Mouse (Mus musculus) heart, postnatal 0 days (tissue): ENCODE data around the gene Pitx2. TPM values are rescaled to one million over a fixed set of nuclear protein-coding genes. Genes with fewer than 3 reads are reported as not detected.

Experiments
- ATAC-seq: fragments of 200-750 bp; cut with Nextera tagmentation; 2 replicates; pipeline ENCODE4 v1.8.0; 2017; ENCODE audit warnings: low read depth, moderate number of reproducible peaks, moderate library complexity; ENCODE audit not compliant: insufficient read depth
- DNase-seq: peaks from one replicate; pipeline ENCODE4 v3.0.0-alpha.2; 2016; ENCODE audit warnings: low spot score
- H3K27ac ChIP-seq: fragments of 300-500 bp; sonication (generic); 2 replicates; pipeline ENCODE4 v1.5.1; 2014; ENCODE audit warnings: low read depth, mild to moderate bottlenecking
- H3K27me3 ChIP-seq: fragments of 300-500 bp; sonication (generic); 2 replicates; pipeline ENCODE4 v1.6.1; 2014; ENCODE audit warnings: low read length, mixed read lengths; ENCODE audit not compliant: control insufficient read depth, insufficient read depth
- H3K36me3 ChIP-seq: fragments of 300-500 bp; sonication (generic); replicated peaks from 2 replicates; pipeline ENCODE4 v1.6.1; 2014; ENCODE audit warnings: low read length, mixed read lengths; ENCODE audit not compliant: control insufficient read depth, insufficient read depth
- H3K4me1 ChIP-seq: fragments of 300-500 bp; sonication (generic); 2 replicates; pipeline ENCODE4 v1.6.1; 2014; ENCODE audit warnings: antibody characterized with exemption; ENCODE audit not compliant: control insufficient read depth, insufficient read depth
- H3K4me2 ChIP-seq: fragments of 300-500 bp; sonication (generic); 2 replicates; pipeline ENCODE4 v1.6.1; 2014; ENCODE audit warnings: low read depth, mild to moderate bottlenecking, low read length, moderate library complexity
- H3K4me3 ChIP-seq: fragments of 300-500 bp; sonication (generic); 2 replicates; pipeline ENCODE4 v1.5.1; 2014; ENCODE audit warnings: low read depth, low read length
- H3K9ac ChIP-seq: fragments of 300-500 bp; sonication (generic); replicated peaks from 2 replicates; pipeline ENCODE4 v1.6.1; 2014; ENCODE audit warnings: low read depth, low read length, mixed read lengths
- H3K9me3 ChIP-seq: fragments of 300-500 bp; sonication (generic); replicated peaks from 2 replicates; pipeline ENCODE4 v1.6.1; 2016; ENCODE audit warnings: low read length; ENCODE audit not compliant: control insufficient read depth
- CTCF ChIP-seq: IDR thresholded peaks from 2 replicates; pipeline ENCODE4 v1.5.1; 2016; ENCODE audit warnings: antibody characterized with exemption, control low read depth, low read depth
- EP300 ChIP-seq: IDR thresholded peaks from 2 replicates; pipeline ENCODE4 v1.6.1; 2016; ENCODE audit warnings: antibody characterized with exemption, low read depth
- WGBS: fragments of 180-500 bp; shearing (Covaris S2); extraction: QIAGEN DNeasy Blood & Tissue Kit; methylation state at CpG from one replicate; pipeline ENCODE4 v1.1.7; 2014; 5-methylcytosine and 5-hydroxymethylcytosine counted together
- polyA plus RNA-seq: library from polyadenylated mRNA; unstranded; fragments of >200 nt; fragmentation: Nextera tagmentation; extraction: Ambion mirVana; gene quantifications from 2 replicates; pipeline ENCODE4 v1.2.1, GENCODE M21; 2015
- total RNA-seq: library from RNA; depleted of rRNA; stranded (reverse); fragments of >200 nt; gene quantifications from 2 replicates; pipeline ENCODE4 v1.2.3, GENCODE M21; 2014; ENCODE audit warnings: low replicate concordance

The Pitx2 gene
- total and polyA plus RNA-seq, 2 experiments from 2014 or later, result 3.9 to 13.0 TPM

- Histone ChIP-seq H3K27me3 (no peaks in the 10 kb centered on the region), H3K4me1 (no peaks in the 10 kb centered on the region), H3K9ac (no peak overlapping the region), H3K36me3 (no peaks in the 10 kb centered on the region), H3K9me3 (no peaks in the 10 kb centered on the region), H3K27ac (no peak overlapping the region), H3K4me2 (no peak overlapping the region), H3K4me3 (no peak overlapping the region)
- TF ChIP-seq CTCF (no peak), EP300 (no peak)
- 65% methylated on average over 1 of the region's 1 CpGs for WGBS
- no peak for DNase-seq
- ATAC-seq, result no peak
Observed at GRCm38 (mm10) chr3:129238010-129238409, 38.3 kb downstream of the Pitx2 start.

GRCm38 (mm10) chr3:129238664-129239258 is 39.1 kb downstream of the Pitx2 start:
- no peak overlapping the region for H3K4me2 ChIP-seq
- no peak for ATAC-seq

DNA sequence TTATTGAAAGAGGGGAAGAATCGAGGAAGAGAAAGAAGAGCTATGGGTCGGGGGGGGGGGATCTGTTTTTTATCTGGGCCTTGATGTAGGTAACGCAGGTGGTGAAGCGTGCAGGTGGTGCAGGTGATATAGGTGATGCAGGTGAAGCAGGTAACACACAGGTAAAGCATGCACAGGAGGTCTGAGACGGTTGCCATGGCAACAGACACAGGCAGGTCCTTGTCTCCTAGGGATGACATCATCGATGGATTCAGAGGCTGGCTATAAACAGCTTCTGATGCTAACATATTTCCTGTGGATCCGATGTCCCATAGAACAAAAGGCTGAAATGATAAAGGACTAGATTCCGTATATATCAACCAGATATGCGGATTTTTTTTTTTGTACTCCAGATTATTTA is 51.3 kb downstream of the Pitx2 start:
- H3K4me1 ChIP-seq, result no peaks in the 10 kb centered on the region
- 72% methylated on average over 9 of the region's 9 CpGs for WGBS
- H3K4me3 ChIP-seq, result no peak overlapping the region
- H3K36me3 ChIP-seq, result no peaks in the 10 kb centered on the region
- no peak overlapping the region for H3K4me2 ChIP-seq
- no peak overlapping the region for H3K9ac ChIP-seq
- DNase-seq (no peak), ATAC-seq (no peak)
- no peaks in the 10 kb centered on the region for H3K9me3 ChIP-seq
- TF ChIP-seq CTCF (no peak), EP300 (no peak)
- no peak overlapping the region for H3K27ac ChIP-seq
- H3K27me3 ChIP-seq, result no peaks in the 10 kb centered on the region

More at GRCm38 (mm10) chr3:129238664-129239258, 39.1 kb downstream of the Pitx2 start:
- TF ChIP-seq EP300, result no peak
- no peak for TF ChIP-seq CTCF
- no peaks in the 10 kb centered on the region for H3K27me3 ChIP-seq
- H3K4me1 ChIP-seq, result no peaks in the 10 kb centered on the region
- no peak overlapping the region for H3K4me3 ChIP-seq
- no peak overlapping the region for H3K9ac ChIP-seq
- no peak overlapping the region for H3K27ac ChIP-seq
- H3K36me3 ChIP-seq, result no peaks in the 10 kb centered on the region
- 50% methylated on average over 13 of the region's 13 CpGs for WGBS
- H3K9me3 ChIP-seq, result no peaks in the 10 kb centered on the region
- DNase-seq, result no peak

DNA sequence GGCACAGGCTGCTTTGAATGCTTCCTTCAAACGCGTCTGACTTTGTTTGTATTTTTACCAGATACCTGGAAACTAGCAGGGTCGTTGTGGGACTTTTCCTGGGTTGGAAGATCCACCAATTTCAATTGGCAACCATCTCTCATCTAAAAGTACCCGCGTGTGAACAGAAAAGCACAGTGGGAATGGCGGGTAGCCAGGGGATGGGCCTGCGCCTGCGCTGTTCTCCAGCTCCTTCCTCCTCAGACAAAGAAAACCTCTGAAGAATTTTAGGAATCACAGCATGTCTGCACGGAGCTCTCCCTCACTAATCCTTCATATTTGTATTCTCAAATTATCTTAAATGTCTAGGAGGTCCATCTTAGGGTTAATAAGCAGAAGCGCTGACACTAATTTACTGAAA is 54.6 kb downstream of the Pitx2 start:
- H3K27me3 ChIP-seq, result no peaks in the 10 kb centered on the region
- TF ChIP-seq CTCF, result no peak
- TF ChIP-seq EP300, result no peak
- H3K36me3 ChIP-seq, result no peaks in the 10 kb centered on the region
- ATAC-seq, result no peak
- H3K9ac ChIP-seq, result no peak overlapping the region
- DNase-seq, result no peak
- H3K4me3 ChIP-seq, result no peak overlapping the region
- no peaks in the 10 kb centered on the region for H3K9me3 ChIP-seq
- no peak overlapping the region for H3K27ac ChIP-seq
- no peaks in the 10 kb centered on the region for H3K4me1 ChIP-seq
- 49% methylated on average over 10 of the region's 10 CpGs for WGBS
- H3K4me2 ChIP-seq, result no peak overlapping the region

DNA sequence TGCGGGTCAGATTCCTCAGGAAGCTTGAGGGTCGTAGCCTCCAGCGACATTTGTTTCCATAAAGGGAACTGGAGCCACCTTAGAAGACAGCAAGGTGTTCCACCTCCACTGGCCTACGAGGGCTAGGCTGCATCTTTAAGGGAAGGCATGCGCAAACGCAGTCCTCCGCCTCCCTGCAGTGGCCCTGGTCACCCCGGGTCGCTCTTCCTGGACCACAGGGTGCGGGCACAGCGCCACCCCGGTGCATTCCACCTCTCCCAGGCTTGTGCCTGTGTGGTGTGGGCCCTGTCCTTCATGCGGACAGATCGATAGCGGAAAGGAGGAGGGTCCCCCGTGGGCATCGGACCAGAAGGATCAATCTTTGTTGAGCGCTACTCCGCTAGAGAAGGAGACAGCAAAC is 56.6 kb downstream of the Pitx2 start:
- no peak overlapping the region for H3K27ac ChIP-seq
- ATAC-seq, result peak; percentile 47; the same call in 1 of the 2 replicates
- peak; percentile 17 for DNase-seq

GRCm38 (mm10) chr3:129256766-129257165 is 57.1 kb downstream of the Pitx2 start:
- no peaks in the 10 kb centered on the region for H3K9me3 ChIP-seq
- H3K9ac ChIP-seq, result no peak overlapping the region
- TF ChIP-seq CTCF (peak; percentile 54), EP300 (no peak)
- peak overlapping the region; percentile 30 for H3K4me2 ChIP-seq
- H3K4me3 ChIP-seq, result peak overlapping the region; percentile 10; the same call in 1 of the 2 replicates
- no peaks in the 10 kb centered on the region for H3K27me3 ChIP-seq
- WGBS, result 58% methylated on average over 8 of the region's 8 CpGs
- H3K27ac ChIP-seq, result no peak overlapping the region
- H3K36me3 ChIP-seq, result no peaks in the 10 kb centered on the region
- no peaks in the 10 kb centered on the region for H3K4me1 ChIP-seq
- ATAC-seq, result peak; percentile 55; the same call in 1 of the 2 replicates
- DNase-seq, result peak; percentile 64

More for the DNA sequence above, 56.6 kb downstream of the Pitx2 start:
- H3K4me2 ChIP-seq, result peak overlapping the region; percentile 30
- H3K4me3 ChIP-seq, result peak overlapping the region; percentile 10; the same call in 1 of the 2 replicates
- no peak overlapping the region for H3K9ac ChIP-seq
- H3K36me3 ChIP-seq, result no peaks in the 10 kb centered on the region
- WGBS, result 44% methylated on average over 19 of the region's 19 CpGs
- H3K9me3 ChIP-seq, result no peaks in the 10 kb centered on the region
- H3K27me3 ChIP-seq, result no peaks in the 10 kb centered on the region
- H3K4me1 ChIP-seq, result no peaks in the 10 kb centered on the region
- TF ChIP-seq EP300, result no peak
- TF ChIP-seq CTCF, result no peak
